Mouse (Mus musculus) hindbrain, embryonic 11.5 days (tissue): ENCODE data around the gene Ckm. TPM values are rescaled to one million over a fixed set of nuclear protein-coding genes. Genes with fewer than 3 reads are reported as not detected.

Experiments used
- ATAC-seq: fragments of 200-750 bp; cut with Nextera tagmentation; 2 replicates; pipeline ENCODE4 v1.8.0; 2017; ENCODE audit warnings: mild to moderate bottlenecking, moderate TSS enrichment, moderate library complexity; ENCODE audit not compliant: low FRiP score
- DNase-seq: peaks from one replicate; pipeline ENCODE4 v3.0.0-alpha.2; 2015; ENCODE audit warnings: low spot score
- H3K27ac ChIP-seq: fragments of 300-500 bp; sonication (generic); 2 replicates; pipeline ENCODE4 v1.5.1; 2014; ENCODE audit warnings: mild to moderate bottlenecking, low read depth, low read length
- H3K27me3 ChIP-seq: fragments of 300-500 bp; sonication (generic); 2 replicates; pipeline ENCODE4 v1.6.1; 2014; ENCODE audit warnings: mild to moderate bottlenecking, low read length, moderate library complexity, mixed read lengths; ENCODE audit not compliant: control insufficient read depth, insufficient read depth
- H3K36me3 ChIP-seq: fragments of 300-500 bp; sonication (generic); 2 replicates; pipeline ENCODE4 v1.6.1; 2014; ENCODE audit warnings: mild to moderate bottlenecking, low read length, moderate library complexity, mixed read lengths; ENCODE audit not compliant: control insufficient read depth, insufficient read depth
- H3K4me1 ChIP-seq: fragments of 300-500 bp; sonication (generic); replicated peaks from 2 replicates; pipeline ENCODE4 v1.6.1; 2014; ENCODE audit warnings: low read length, mixed read lengths; ENCODE audit not compliant: control insufficient read depth, insufficient read depth
- H3K4me2 ChIP-seq: fragments of 300-500 bp; sonication (generic); replicated peaks from 2 replicates; pipeline ENCODE4 v1.6.1; 2014; ENCODE audit warnings: mild to moderate bottlenecking, low read depth, low read length
- H3K4me3 ChIP-seq: fragments of 300-500 bp; sonication (generic); 2 replicates; pipeline ENCODE4 v1.5.1; 2014; ENCODE audit warnings: low read depth, low read length
- H3K9ac ChIP-seq: fragments of 300-500 bp; sonication (generic); 2 replicates; pipeline ENCODE4 v1.6.1; 2014; ENCODE audit warnings: low read depth, low read length
- H3K9me3 ChIP-seq: fragments of 300-500 bp; sonication (generic); 2 replicates; pipeline ENCODE4 v1.6.1; 2016; ENCODE audit warnings: low read length; ENCODE audit not compliant: control insufficient read depth
- WGBS: fragments of 180-500 bp; shearing (Covaris S2); extraction: QIAGEN DNeasy Blood & Tissue Kit; methylation state at CpG from one replicate; pipeline ENCODE4 v1.1.7; 2014; 5-methylcytosine and 5-hydroxymethylcytosine counted together
- polyA plus RNA-seq: library from polyadenylated mRNA; unstranded; fragments of >200 nt; fragmentation: Nextera tagmentation; extraction: Ambion mirVana; gene quantifications from 2 replicates; pipeline ENCODE4 v1.2.1, GENCODE M21; 2014

Gene Ckm
- polyA plus RNA-seq, 1 experiment from 2014 or later = not detected

DNA sequence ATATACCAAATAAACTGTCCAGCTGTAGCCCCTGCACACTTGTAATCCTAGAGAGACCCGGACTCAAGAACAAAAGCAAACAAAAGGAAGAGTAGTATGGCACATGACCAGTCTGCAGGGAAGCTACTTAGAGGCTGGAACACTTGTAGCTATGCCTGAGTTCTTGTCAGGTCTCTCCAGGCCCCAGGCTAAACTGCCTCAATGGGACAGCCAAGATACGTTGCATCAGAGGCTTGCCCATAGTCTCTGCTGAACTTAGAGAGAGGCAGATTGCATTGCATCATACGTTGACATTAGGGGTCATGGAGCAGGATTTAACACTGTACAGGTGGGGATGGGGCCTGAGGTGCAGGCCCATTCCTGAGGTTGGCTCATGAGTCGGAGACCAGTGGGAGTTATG is 28.6 kb upstream of the Ckm start:
- H3K27ac ChIP-seq = no peak overlapping the region
- DNase-seq (no peak), ATAC-seq (no peak)
- no peak overlapping the region for H3K4me3 ChIP-seq
- H3K4me2 ChIP-seq = no peak overlapping the region
- no peaks in the 10 kb centered on the region for H3K9me3 ChIP-seq
- no peaks in the 10 kb centered on the region for H3K27me3 ChIP-seq
- no peak overlapping the region for H3K9ac ChIP-seq
- WGBS = 87% methylated on average over 4 of the region's 4 CpGs
- H3K36me3 ChIP-seq = no peaks in the 10 kb centered on the region
- H3K4me1 ChIP-seq = no peaks in the 10 kb centered on the region

DNA sequence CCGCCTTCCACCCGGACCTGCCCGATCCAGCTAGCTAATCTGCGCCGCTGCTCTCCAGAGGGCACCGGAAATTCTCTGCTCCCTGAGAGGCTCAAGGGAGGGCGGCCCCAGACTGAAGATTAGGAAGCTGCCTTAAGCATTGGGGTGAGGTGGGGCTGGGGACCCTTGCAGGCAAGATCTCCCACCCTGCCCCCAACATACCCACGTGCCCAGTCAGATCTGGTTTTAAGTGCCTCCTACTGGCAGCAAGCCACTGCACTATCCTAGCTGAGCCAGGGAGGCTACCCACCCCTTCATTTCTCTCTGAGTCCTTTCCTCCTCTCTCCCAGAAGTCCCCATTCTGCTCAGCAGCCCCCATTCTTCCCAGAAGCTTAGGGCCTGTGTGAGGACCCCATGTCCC is 26.5 kb upstream of the Ckm start:
- Histone ChIP-seq H3K36me3 (no peaks in the 10 kb centered on the region), H3K4me1 (peaks cover 2% of the 10 kb centered on the region; the same call in 1 of the 2 replicates), H3K27ac (no peak overlapping the region), H3K4me3 (no peak overlapping the region), H3K9me3 (no peaks in the 10 kb centered on the region), H3K9ac (no peak overlapping the region), H3K4me2 (no peak overlapping the region), H3K27me3 (no peaks in the 10 kb centered on the region)
- DNase-seq (no peak), ATAC-seq (no peak)
- WGBS = 77% methylated on average over 8 of the region's 8 CpGs

- 7% methylated on average over 39 of the region's 48 CpGs for WGBS
- peak within 1 kb of the TSS; percentile 79 for H3K9ac ChIP-seq
- H3K36me3 ChIP-seq = peaks cover 6% of the 10 kb centered on the region
- peaks cover 2% of the 10 kb centered on the region; the same call in 1 of the 2 replicates for H3K4me1 ChIP-seq
- H3K27me3 ChIP-seq = no peaks in the 10 kb centered on the region
- no peaks in the 10 kb centered on the region for H3K9me3 ChIP-seq
- peak within 1 kb of the TSS; percentile 69 for H3K4me2 ChIP-seq
- DNase-seq = peak; percentile 100
- 0 out of 2 replicates have a peak within 1 kb of the TSS, but pooled peaks have one; percentile 27 for H3K27ac ChIP-seq
- peak within 1 kb of the TSS; percentile 96 for H3K4me3 ChIP-seq
- ATAC-seq = peak; percentile 97
These were observed 23.0 kb upstream of the Ckm start, which contains the start of gene Ercc2 for GRCm38 (mm10) chr7:19381377-19382165. Gene Ercc2 (plus strand): TSS chr7:19382010.

- H3K4me2 ChIP-seq = peak overlapping the region; percentile 69
- no peaks in the 10 kb centered on the region for H3K27me3 ChIP-seq
- H3K9me3 ChIP-seq = no peaks in the 10 kb centered on the region
- peak overlapping the region; percentile 79 for H3K9ac ChIP-seq
- ATAC-seq (peak; percentile 71), DNase-seq (peak; percentile 53)
- 2% methylated on average over 17 of the region's 37 CpGs for WGBS
- peaks cover 10% of the 10 kb centered on the region for H3K36me3 ChIP-seq
- H3K4me3 ChIP-seq = peak overlapping the region; percentile 96
- H3K4me1 ChIP-seq = peaks cover 2% of the 10 kb centered on the region; the same call in 1 of the 2 replicates
- H3K27ac ChIP-seq = 0 out of 2 replicates have a peak overlapping the region, but pooled peaks have one; percentile 27
These were observed 22.4 kb upstream of the Ckm start for GRCm38 (mm10) chr7:19382166-19382541.

DNA sequence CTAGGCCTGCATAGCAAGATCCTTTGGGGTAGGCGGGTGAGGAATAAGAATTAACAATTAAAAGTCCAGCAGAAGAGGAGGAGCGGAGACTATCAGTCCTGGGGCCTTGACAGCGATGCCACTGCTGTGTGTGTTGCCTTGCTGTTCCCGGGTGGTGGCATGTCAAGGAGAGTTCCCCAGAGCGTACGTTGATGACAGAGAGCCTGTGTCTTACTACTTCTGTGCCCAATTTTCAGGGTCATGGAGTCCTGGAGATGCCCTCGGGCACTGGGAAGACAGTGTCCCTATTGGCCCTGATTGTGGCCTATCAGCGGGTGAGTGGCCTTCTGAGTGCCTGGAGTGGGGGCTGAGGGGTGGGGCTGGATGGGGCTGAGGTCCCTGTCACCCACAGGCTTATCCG is 20.9 kb upstream of the Ckm start:
- DNase-seq = no peak
- no peak overlapping the region for H3K9ac ChIP-seq
- H3K4me1 ChIP-seq = peaks cover 2% of the 10 kb centered on the region
- no peaks in the 10 kb centered on the region for H3K27me3 ChIP-seq
- 80% methylated on average over 9 of the region's 9 CpGs for WGBS
- H3K4me2 ChIP-seq = no peak overlapping the region
- no peaks in the 10 kb centered on the region for H3K9me3 ChIP-seq
- peaks cover 15% of the 10 kb centered on the region for H3K36me3 ChIP-seq
- H3K27ac ChIP-seq = no peak overlapping the region
- ATAC-seq = no peak
- no peak overlapping the region for H3K4me3 ChIP-seq

DNA sequence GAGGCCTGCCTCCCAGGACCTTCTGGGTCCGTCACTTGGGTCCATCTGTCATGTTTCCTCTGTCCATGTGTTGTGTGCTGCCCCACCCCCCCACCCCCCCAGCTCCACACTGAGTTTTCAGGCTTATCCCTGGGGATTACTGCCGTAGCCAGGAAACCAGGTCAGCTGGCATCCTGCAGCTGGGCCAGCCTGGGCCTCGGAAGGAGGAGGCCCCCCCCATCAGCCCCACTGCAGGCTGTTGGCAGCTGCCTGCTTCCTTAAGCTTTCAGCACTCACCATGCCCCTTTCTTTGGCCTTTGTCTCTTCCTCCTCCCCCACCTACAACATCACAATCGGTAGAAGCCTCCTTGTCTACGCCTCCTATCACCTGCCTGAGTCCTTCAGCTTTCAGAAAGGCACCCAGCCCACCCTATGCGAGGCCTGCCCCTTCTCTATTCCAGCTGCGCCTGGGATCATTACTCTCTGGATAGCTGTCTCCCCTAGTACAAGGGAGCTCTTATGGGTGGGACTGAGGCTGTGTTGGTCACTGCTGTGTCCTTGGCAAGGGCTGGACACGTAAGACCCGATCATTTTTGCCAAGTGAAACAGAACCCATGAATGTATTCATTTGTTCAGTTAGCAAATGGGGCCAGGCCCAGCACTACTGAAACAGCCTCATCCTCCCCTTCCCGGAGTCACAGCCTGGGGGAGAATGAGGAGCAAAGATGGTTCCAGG is 15.7 kb upstream of the Ckm start:
- H3K9me3 ChIP-seq = no peaks in the 10 kb centered on the region
- no peaks in the 10 kb centered on the region for H3K27me3 ChIP-seq
- peak overlapping the region; percentile 58 for H3K27ac ChIP-seq
- peaks cover 38% of the 10 kb centered on the region for H3K36me3 ChIP-seq
- no peak overlapping the region for H3K4me2 ChIP-seq
- H3K4me3 ChIP-seq = no peak overlapping the region
- DNase-seq (peak; percentile 9), ATAC-seq (peak; percentile 39)
- WGBS = 70% methylated on average over 8 of the region's 10 CpGs
- no peaks in the 10 kb centered on the region; the same call in 1 of the 2 replicates for H3K4me1 ChIP-seq
- 0 out of 2 replicates have a peak overlapping the region, but pooled peaks have one; percentile 15 for H3K9ac ChIP-seq

- no peaks in the 10 kb centered on the region for H3K4me1 ChIP-seq
- WGBS = 89% methylated on average over 8 of the region's 8 CpGs
- no peak overlapping the region for H3K9ac ChIP-seq
- H3K9me3 ChIP-seq = no peaks in the 10 kb centered on the region
- H3K4me3 ChIP-seq = no peak overlapping the region
- DNase-seq = no peak
- peaks cover 7% of the 10 kb centered on the region for H3K27me3 ChIP-seq
- H3K4me2 ChIP-seq = no peak overlapping the region
- H3K27ac ChIP-seq = no peak overlapping the region
- no peak for ATAC-seq
- H3K36me3 ChIP-seq = peaks cover 33% of the 10 kb centered on the region
These were observed 10.1 kb upstream of the Ckm start for GRCm38 (mm10) chr7:19394484-19394883.

GRCm38 (mm10) chr7:19399496-19400280 is 4.9 kb upstream of the Ckm start:
- Histone ChIP-seq H3K9me3 (no peaks in the 10 kb centered on the region), H3K9ac (no peak overlapping the region), H3K27me3 (peaks cover 36% of the 10 kb centered on the region), H3K27ac (no peak overlapping the region), H3K4me1 (peaks cover 10% of the 10 kb centered on the region; the same call in 1 of the 2 replicates), H3K4me3 (peak overlapping the region; percentile 22; the same call in 1 of the 2 replicates), H3K36me3 (peaks cover 6% of the 10 kb centered on the region), H3K4me2 (peak overlapping the region; percentile 35)
- peak; percentile 38 for DNase-seq
- ATAC-seq = no peak
- WGBS = 2% methylated on average over 25 of the region's 27 CpGs
